Mouse (Mus musculus): ENCODE results near the gene B3gnt9. TPM values are rescaled to one million over a fixed set of nuclear protein-coding genes. Genes with fewer than 3 reads are reported as not detected.

B3gnt9 gene
- total and polyA plus RNA-seq, 3 experiments: 2.7 to 4.7 TPM; not detected in 1

DNA sequence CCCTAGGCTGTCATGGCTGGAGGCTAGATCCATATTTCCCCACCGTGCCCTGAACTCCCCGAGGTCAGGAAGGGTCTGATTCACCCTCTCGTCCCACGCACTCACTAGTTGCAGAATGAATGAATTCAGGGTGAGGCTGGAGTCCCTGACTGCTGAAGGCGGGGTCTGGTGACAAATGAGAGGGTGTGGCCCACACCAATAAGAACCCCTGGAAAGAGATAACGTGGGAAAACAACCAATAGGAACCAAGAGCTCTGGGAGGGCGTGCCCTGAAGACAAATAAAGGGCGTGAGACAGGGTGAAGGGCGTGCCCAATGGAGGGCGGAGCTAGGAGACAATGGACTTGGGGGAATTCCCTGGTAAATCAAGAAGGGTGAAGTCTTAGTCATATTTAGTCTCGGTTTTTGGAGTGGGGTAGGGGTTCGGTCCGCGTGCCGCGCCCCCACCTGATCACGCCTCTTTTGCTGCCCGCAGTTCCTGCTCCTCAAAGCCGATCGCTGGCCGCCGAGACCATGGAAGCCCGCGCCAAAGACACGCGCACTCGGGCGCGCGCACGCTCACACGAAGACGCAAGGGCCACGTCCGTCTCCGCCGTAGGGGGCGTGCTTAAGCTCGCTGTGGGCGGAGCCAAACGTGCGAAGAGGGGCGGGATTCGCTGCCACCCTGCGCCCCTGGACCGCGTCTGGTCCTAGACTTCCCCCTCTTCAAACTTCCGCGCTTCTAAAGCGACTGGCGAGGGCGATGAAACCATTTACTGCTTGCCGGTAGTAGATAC, 34.2 kb upstream of the B3gnt9 start (continued):
- 0 out of 6 replicates have a peak, but pooled peaks of 1 of the 3 experiments have one; percentile 7 for TF ChIP-seq CTCF (IDR thresholded peaks at IDR 0.05 in 2 of 3, conservative IDR thresholded peaks at IDR 0.05 in 1 of 3; ENCODE audit: control insufficient read depth in 1 of 3, insufficient read depth in 1 of 3, low read depth in 2 of 3, low read length in 3 of 3, poor library complexity in 1 of 3, severe bottlenecking in 1 of 3)
- TF ChIP-seq TAL1 (IDR thresholded peaks at IDR 0.05; ENCODE audit: low read length): no peak
- TF ChIP-seq BHLHE40 (IDR thresholded peaks at IDR 0.05; ENCODE audit: borderline replicate concordance, low read depth, low read length): peak; percentile 34; the same call in 1 of the 2 replicates
- no peak for TF ChIP-seq MYB (IDR thresholded peaks at IDR 0.05; ENCODE audit: low read depth, low read length)
- no peak for TF ChIP-seq USF2 (IDR thresholded peaks at IDR 0.05; ENCODE audit: borderline replicate concordance in 1 of 2, insufficient read depth in 1 of 2, low read depth in 1 of 2, low read length in 2 of 2)
- TF ChIP-seq CHD2 (IDR thresholded peaks at IDR 0.05; ENCODE audit: low read length): 0 out of 2 replicates have a peak, but pooled peaks have one; percentile 6
- no peak for TF ChIP-seq EP300 (IDR thresholded peaks at IDR 0.05; ENCODE audit: low read depth in 1 of 2, low read length in 2 of 2)
- 0 out of 2 replicates have a peak, but pooled peaks have one; percentile 15 for TF ChIP-seq E2F4 (IDR thresholded peaks at IDR 0.05; ENCODE audit: borderline replicate concordance, low read depth, low read length)
- no peak for TF ChIP-seq MAFK (IDR thresholded peaks at IDR 0.05; ENCODE audit: borderline replicate concordance, low read depth, low read length)
- TF ChIP-seq ELF1 (IDR thresholded peaks at IDR 0.05; ENCODE audit: low read depth, low read length): peak; percentile 75
- TF ChIP-seq NRF1 (IDR thresholded peaks at IDR 0.05; ENCODE audit: insufficient read depth, low read depth, low read length, poor library complexity, severe bottlenecking): peak; percentile 67
- TF ChIP-seq RAD21 (IDR thresholded peaks at IDR 0.05; ENCODE audit: low read depth, low read length): no peak
- TF ChIP-seq ETS1 (IDR thresholded peaks at IDR 0.05; ENCODE audit: low read depth, low read length): peak; percentile 9; the same call in 1 of the 2 replicates
- no peak for TF ChIP-seq ZNF384 (IDR thresholded peaks at IDR 0.05; ENCODE audit: low read depth, low read length)

DNA sequence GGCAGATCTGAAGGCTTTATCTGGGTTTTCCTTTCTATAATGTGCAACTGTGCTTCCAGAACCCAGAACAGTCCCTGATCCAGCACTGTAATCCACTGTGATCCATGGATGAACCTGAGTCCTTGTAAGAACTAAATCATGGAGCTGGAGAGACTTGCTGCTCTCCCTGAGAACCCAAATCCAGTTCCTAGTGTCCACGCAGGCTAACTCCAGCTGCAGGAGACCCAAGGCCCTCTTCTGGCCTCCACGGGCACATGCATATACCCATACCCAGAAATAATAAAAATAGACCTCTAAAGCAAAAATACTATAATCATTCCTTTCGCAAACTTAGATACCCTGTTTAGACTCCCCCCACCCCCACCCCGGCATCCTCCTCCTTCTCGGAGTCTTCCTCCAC, 33.3 kb upstream of the B3gnt9 start:
- H3K4me3 ChIP-seq (ENCODE audit: control insufficient read depth in 1 of 2, insufficient read depth in 1 of 2, low read depth in 2 of 2, low read length in 2 of 2): peak overlapping the region; percentile 70 to 86
- TF ChIP-seq MXI1 (IDR thresholded peaks at IDR 0.05; ENCODE audit: low read depth, low read length) (no peak), TAL1 (IDR thresholded peaks at IDR 0.05; ENCODE audit: low read length) (no peak), POLR2A (IDR thresholded peaks at IDR 0.05; ENCODE audit: control insufficient read depth in 1 of 2, insufficient read depth in 1 of 2, low read depth in 1 of 2, low read length in 2 of 2, poor library complexity in 1 of 2) (no peak), NELFE (IDR thresholded peaks at IDR 0.05; ENCODE audit: low read depth, low read length) (no peak), MAZ (IDR thresholded peaks at IDR 0.05; ENCODE audit: low read depth, low read length) (0 out of 2 replicates have a peak, but pooled peaks have one; percentile 14), CTCF (IDR thresholded peaks at IDR 0.05 in 2 of 3, conservative IDR thresholded peaks at IDR 0.05 in 1 of 3; ENCODE audit: control insufficient read depth in 1 of 3, insufficient read depth in 1 of 3, low read depth in 2 of 3, low read length in 3 of 3, poor library complexity in 1 of 3, severe bottlenecking in 1 of 3) (peak; percentile 9 to 20 (median 19); a peak in 2 of 6 replicates), ZKSCAN1 (IDR thresholded peaks at IDR 0.05; ENCODE audit: low read depth, low read length) (no peak), MYC (IDR thresholded peaks at IDR 0.05; ENCODE audit: low read depth, low read length) (no peak), BHLHE40 (IDR thresholded peaks at IDR 0.05; ENCODE audit: borderline replicate concordance, low read depth, low read length) (no peak), MYB (IDR thresholded peaks at IDR 0.05; ENCODE audit: low read depth, low read length) (no peak), GABPA (IDR thresholded peaks at IDR 0.05; ENCODE audit: low read depth, low read length) (no peak), CHD1 (IDR thresholded peaks at IDR 0.05; ENCODE audit: low read depth, low read length) (no peak), POLR2AphosphoS5 (IDR thresholded peaks at IDR 0.05; ENCODE audit: borderline replicate concordance, low read depth, low read length) (no peak), KAT2A (conservative IDR thresholded peaks at IDR 0.05; ENCODE audit: low read depth, low read length) (no peak), ELF1 (IDR thresholded peaks at IDR 0.05; ENCODE audit: low read depth, low read length) (no peak), SMC3 (IDR thresholded peaks at IDR 0.05; ENCODE audit: low read depth, low read length) (peak; percentile 36), ETS1 (IDR thresholded peaks at IDR 0.05; ENCODE audit: low read depth, low read length) (no peak)
- no peaks in the 10 kb centered on the region for H3K27me3 ChIP-seq (ENCODE audit: control insufficient read depth in 1 of 2, insufficient read depth in 2 of 2, low read length in 2 of 2)
- no peak overlapping the region; the same call in 1 of the 2 replicates for H3K27ac ChIP-seq (ENCODE audit: control insufficient read depth, low read depth, low read length)
- DNase-seq (ENCODE audit: low read depth, low spot score): peak; percentile 58
- H3K79me2 ChIP-seq (ENCODE audit: control insufficient read depth, insufficient read depth, low read length, poor library complexity): peaks cover 3% of the 10 kb centered on the region
- H3K9ac ChIP-seq (ENCODE audit: control insufficient read depth, low read depth, low read length, poor library complexity, severe bottlenecking): peak overlapping the region; percentile 59
- no peaks in the 10 kb centered on the region for H3K9me3 ChIP-seq (replicated peaks; ENCODE audit: insufficient read depth, low read length)
- peaks cover 0 to 6% of the 10 kb centered on the region in 2 experiments; a peak in 2 of 4 replicates for H3K36me3 ChIP-seq (ENCODE audit: control insufficient read depth in 1 of 2, insufficient read depth in 2 of 2, low read length in 2 of 2)
- H3K4me1 ChIP-seq (ENCODE audit: control insufficient read depth in 1 of 2, insufficient read depth in 2 of 2, low read length in 2 of 2): peaks cover 4 to 20% of the 10 kb centered on the region in 2 experiments; a peak in 3 of 4 replicates

All from MEL (cell line).